Mouse (Mus musculus) adrenal gland, adult 18-20 months (tissue): Measurements from ENCODE around the gene Olfr1094. TPM values are rescaled to one million over a fixed set of nuclear protein-coding genes. Genes with fewer than 3 reads are reported as not detected.

Source experiments
- DNase-seq, 2 experiments: peaks; one replicate each; pipeline ENCODE4 v3.0.0; 2021 to 2022; ENCODE audit warnings: low spot score in 2 of 2
- long read RNA-seq, 2 experiments: library from polyadenylated mRNA; stranded (forward); transcript quantifications; one replicate each; pipeline ENCODE4 v2.0.0; 2021
- total RNA-seq, 2 experiments: library from RNA; stranded (reverse); gene quantifications; 1 replicate in 1 of 2; 2 replicates in 1 of 2; pipeline ENCODE4 v1.2.3; 2021

Gene Olfr1094
- not detected for total RNA-seq
- long read RNA-seq, experiment 1 = 0 reads
- long read RNA-seq, experiment 2 = 0 reads

- no peak for DNase-seq
Measured at GRCm38 (mm10) chr2:86824363-86824762, at the start of gene Olfr1094. Gene Olfr1094, plus strand, starts transcription at chr2:86824663.

GRCm38 (mm10) chr2:86782179-86782578 lies 42.3 kb upstream of the Olfr1094 start, which contains the start of gene Olfr1093:
Gene Olfr1093, plus strand, starts transcription at chr2:86782479.
- no peak for DNase-seq

GRCm38 (mm10) chr2:86809918-86810317 lies 14.5 kb upstream of the Olfr1094 start, which contains the start of gene Olfr141:
Gene Olfr141, minus strand, starts transcription at chr2:86810018.
- DNase-seq = no peak

GRCm38 (mm10) chr2:86851596-86851995 lies 27.1 kb downstream of the Olfr1094 start, which contains the start of gene Olfr1095:
Gene Olfr1095, minus strand, starts transcription at chr2:86851696.
- DNase-seq = no peak

GRCm38 (mm10) chr2:86874702-86875101 lies 50.2 kb downstream of the Olfr1094 start, which contains the start of gene Gm13723:
Gene Gm13723, minus strand, starts transcription at chr2:86874802.
- no peak for DNase-seq

Other genes starting within 250 kb of the Olfr1094 start
- not detected for gene Olfr1082, start 225.7 kb upstream of the Olfr1094 start, total RNA-seq
- not detected for gene Olfr1084, start 184.9 kb upstream of the Olfr1094 start, total RNA-seq
- gene Olfr1085, start 162.6 kb upstream of the Olfr1094 start, total RNA-seq = not detected
- not detected for gene Olfr1086, start 144.6 kb upstream of the Olfr1094 start, total RNA-seq
- gene Olfr1087, start 126.3 kb upstream of the Olfr1094 start, total RNA-seq = not detected
- not detected for gene Olfr1089, start 91.0 kb upstream of the Olfr1094 start, total RNA-seq
- gene Olfr1090, start 65.7 kb upstream of the Olfr1094 start, total RNA-seq = not detected
- not detected for gene Olfr1093, start 42.2 kb upstream of the Olfr1094 start, total RNA-seq
- not detected for gene Olfr141, start 14.6 kb upstream of the Olfr1094 start, total RNA-seq
- not detected for gene Olfr1095, start 27.0 kb downstream of the Olfr1094 start, total RNA-seq
- gene Gm13723, start 50.1 kb downstream of the Olfr1094 start, total RNA-seq = not detected
- gene Olfr1097, start 67.6 kb downstream of the Olfr1094 start, total RNA-seq = not detected
- not detected for gene Olfr1098, start 99.9 kb downstream of the Olfr1094 start, total RNA-seq
- gene Olfr1099, start 136.0 kb downstream of the Olfr1094 start, total RNA-seq = not detected
- not detected for gene Olfr1100, start 155.3 kb downstream of the Olfr1094 start, total RNA-seq
- gene Olfr1101, start 166.6 kb downstream of the Olfr1094 start, total RNA-seq = not detected
- not detected for gene Olfr1102, start 173.7 kb downstream of the Olfr1094 start, total RNA-seq
- gene Olfr1104, start 202.4 kb downstream of the Olfr1094 start, total RNA-seq = not detected
- gene Olfr1105, start 211.9 kb downstream of the Olfr1094 start, total RNA-seq = not detected
- gene Olfr1106, start 227.6 kb downstream of the Olfr1094 start, total RNA-seq = not detected